Mouse (Mus musculus) neural tube, embryonic 14.5 days (tissue): ENCODE data around the gene Ercc4. TPM values are rescaled to one million over a fixed set of nuclear protein-coding genes. Genes with fewer than 3 reads are reported as not detected.
"Not testable (repeated sequence)": the region's sequence is repeated elsewhere in the genome, so short reads cannot be mapped to it uniquely, and the experiment has no call there.

ENCODE experiments used
- ATAC-seq: fragments of 200-750 bp; cut with Nextera tagmentation; 2 replicates; pipeline ENCODE4 v1.8.0; 2017; ENCODE audit warnings: low read depth, mild to moderate bottlenecking, moderate TSS enrichment, moderate library complexity
- H3K27ac ChIP-seq: fragments of 300-500 bp; sonication (generic); 2 replicates; pipeline ENCODE4 v1.5.1; 2014; ENCODE audit warnings: low read depth, mild to moderate bottlenecking, control low read depth, low read length, moderate library complexity, mixed read lengths
- H3K27me3 ChIP-seq: fragments of 300-500 bp; sonication (generic); 2 replicates; pipeline ENCODE4 v1.6.1; 2014; ENCODE audit warnings: low read length; ENCODE audit not compliant: control insufficient read depth, insufficient read depth
- H3K36me3 ChIP-seq: fragments of 300-500 bp; sonication (generic); 2 replicates; pipeline ENCODE4 v1.6.1; 2014; ENCODE audit warnings: low read length, mixed read lengths; ENCODE audit not compliant: control insufficient read depth, insufficient read depth
- H3K4me1 ChIP-seq: fragments of 300-500 bp; sonication (generic); 2 replicates; pipeline ENCODE4 v1.6.1; 2014; ENCODE audit warnings: low read length; ENCODE audit not compliant: control insufficient read depth, insufficient read depth
- H3K4me2 ChIP-seq: fragments of 300-500 bp; sonication (generic); 2 replicates; pipeline ENCODE4 v1.6.1; 2014; ENCODE audit warnings: mild to moderate bottlenecking, low read depth, low read length, control low read depth
- H3K4me3 ChIP-seq: fragments of 300-500 bp; sonication (generic); 2 replicates; pipeline ENCODE4 v1.5.1; 2014; ENCODE audit warnings: low read depth, low read length, control low read depth, mixed read lengths
- H3K9ac ChIP-seq: fragments of 300-500 bp; sonication (generic); replicated peaks from 2 replicates; pipeline ENCODE4 v1.6.1; 2014; ENCODE audit warnings: low read depth, mild to moderate bottlenecking, control low read depth, low read length, mixed read lengths
- H3K9me3 ChIP-seq: fragments of 300-500 bp; sonication (generic); 2 replicates; pipeline ENCODE4 v1.6.1; 2016; ENCODE audit warnings: low read length; ENCODE audit not compliant: control insufficient read depth
- WGBS: fragments of 180-500 bp; shearing (Covaris S2); extraction: QIAGEN DNeasy Blood & Tissue Kit; methylation state at CpG from one replicate; pipeline ENCODE4 v1.1.7; 2014; 5-methylcytosine and 5-hydroxymethylcytosine counted together
- polyA plus RNA-seq: library from polyadenylated mRNA; unstranded; fragments of >200 nt; fragmentation: Nextera tagmentation; extraction: Ambion mirVana; gene quantifications from 2 replicates; pipeline ENCODE4 v1.2.1, GENCODE M21; 2014

Gene Ercc4
- polyA plus RNA-seq: 18.6 and 18.8 TPM in 2 replicates

- 1% methylated on average over 53 of the region's 53 CpGs for WGBS
- Histone ChIP-seq H3K4me3 (peak within 1 kb of the TSS; percentile 59), H3K27me3 (no peaks in the 10 kb centered on the region), H3K9ac (peak within 1 kb of the TSS; percentile 76), H3K27ac (peak within 1 kb of the TSS; percentile 83), H3K9me3 (no peaks in the 10 kb centered on the region), H3K4me1 (peaks cover 5% of the 10 kb centered on the region; the same call in 1 of the 2 replicates), H3K36me3 (no peaks in the 10 kb centered on the region), H3K4me2 (peak within 1 kb of the TSS; percentile 76)
- peak; percentile 99 for ATAC-seq
Observed at GRCm38 (mm10) chr16:13109156-13109989, at the start of gene Ercc4. Gene Ercc4, plus strand, starts transcription at chr16:13109684.

GRCm38 (mm10) chr16:13061113-13061512 is 48.4 kb upstream of the Ercc4 start:
- H3K9me3 ChIP-seq: no peaks in the 10 kb centered on the region
- H3K4me2 ChIP-seq: no peak overlapping the region
- no peaks in the 10 kb centered on the region for H3K27me3 ChIP-seq
- ATAC-seq: no peak
- no peaks in the 10 kb centered on the region for H3K36me3 ChIP-seq
- WGBS: 37% methylated on average over 10 of the region's 10 CpGs
- H3K27ac ChIP-seq: no peak overlapping the region
- no peak overlapping the region for H3K4me3 ChIP-seq
- no peaks in the 10 kb centered on the region for H3K4me1 ChIP-seq
- no peak overlapping the region for H3K9ac ChIP-seq

GRCm38 (mm10) chr16:13074176-13074575 is 35.3 kb upstream of the Ercc4 start:
- ATAC-seq: no peak
- Histone ChIP-seq H3K4me2 (no peak overlapping the region), H3K9me3 (no peaks in the 10 kb centered on the region), H3K36me3 (no peaks in the 10 kb centered on the region), H3K27me3 (no peaks in the 10 kb centered on the region), H3K27ac (no peak overlapping the region), H3K4me1 (no peaks in the 10 kb centered on the region), H3K4me3 (no peak overlapping the region), H3K9ac (no peak overlapping the region)
- 85% methylated on average over 4 of the region's 4 CpGs for WGBS

GRCm38 (mm10) chr16:13080161-13080560 is 29.3 kb upstream of the Ercc4 start:
- no peak overlapping the region for H3K4me3 ChIP-seq
- no peaks in the 10 kb centered on the region for H3K36me3 ChIP-seq
- no peak overlapping the region for H3K9ac ChIP-seq
- no peaks in the 10 kb centered on the region for H3K9me3 ChIP-seq
- no peaks in the 10 kb centered on the region for H3K4me1 ChIP-seq
- no peak overlapping the region for H3K27ac ChIP-seq
- H3K27me3 ChIP-seq: no peaks in the 10 kb centered on the region
- H3K4me2 ChIP-seq: no peak overlapping the region
- 81% methylated on average over 6 of the region's 6 CpGs for WGBS
- no peak for ATAC-seq

- Histone ChIP-seq H3K9me3 (no peaks in the 10 kb centered on the region), H3K36me3 (no peaks in the 10 kb centered on the region), H3K4me1 (no peaks in the 10 kb centered on the region), H3K4me2 (no peak overlapping the region), H3K9ac (no peak overlapping the region), H3K27me3 (no peaks in the 10 kb centered on the region), H3K4me3 (no peak overlapping the region), H3K27ac (no peak overlapping the region)
- 63% methylated on average over 6 of the region's 6 CpGs for whole genome bisulfite sequencing
- no peak for ATAC-seq
Observed at GRCm38 (mm10) chr16:13083155-13083798, 26.2 kb upstream of the Ercc4 start.

- 92% methylated on average over 12 of the region's 12 CpGs for WGBS
- Histone ChIP-seq H3K27ac (no peak overlapping the region), H3K36me3 (no peaks in the 10 kb centered on the region), H3K9ac (no peak overlapping the region; the same call in 1 of the 2 replicates), H3K4me1 (peaks cover 5% of the 10 kb centered on the region; the same call in 1 of the 2 replicates), H3K4me3 (no peak overlapping the region), H3K27me3 (no peaks in the 10 kb centered on the region), H3K9me3 (no peaks in the 10 kb centered on the region), H3K4me2 (no peak overlapping the region)
- ATAC-seq: no peak
Observed at GRCm38 (mm10) chr16:13108356-13108755, 1.1 kb upstream of the Ercc4 start.

- under 1% methylated on average over 32 of the region's 32 CpGs for WGBS
- no peaks in the 10 kb centered on the region for H3K36me3 ChIP-seq
- no peaks in the 10 kb centered on the region for H3K27me3 ChIP-seq
- ATAC-seq: peak; percentile 82
- H3K4me1 ChIP-seq: peaks cover 5% of the 10 kb centered on the region; the same call in 1 of the 2 replicates
- H3K9me3 ChIP-seq: no peaks in the 10 kb centered on the region
- H3K27ac ChIP-seq: peak overlapping the region; percentile 83
- H3K4me3 ChIP-seq: peak overlapping the region; percentile 59
- peak overlapping the region; percentile 76 for H3K9ac ChIP-seq
- H3K4me2 ChIP-seq: peak overlapping the region; percentile 76
Observed at GRCm38 (mm10) chr16:13109990-13110595, 609 bp downstream of the Ercc4 start.

GRCm38 (mm10) chr16:13114821-13115220 is 5.3 kb downstream of the Ercc4 start:
- no peak overlapping the region for H3K4me2 ChIP-seq
- no peak overlapping the region for H3K27ac ChIP-seq
- no peaks in the 10 kb centered on the region for H3K36me3 ChIP-seq
- WGBS: 98% methylated on average over 2 of the region's 2 CpGs
- peaks cover 5% of the 10 kb centered on the region; the same call in 1 of the 2 replicates for H3K4me1 ChIP-seq
- no peaks in the 10 kb centered on the region for H3K27me3 ChIP-seq
- no peaks in the 10 kb centered on the region for H3K9me3 ChIP-seq
- ATAC-seq: no peak
- H3K4me3 ChIP-seq: no peak overlapping the region
- no peak overlapping the region for H3K9ac ChIP-seq

GRCm38 (mm10) chr16:13115466-13115865 is 6.0 kb downstream of the Ercc4 start:
- H3K27ac ChIP-seq, H3K36me3 ChIP-seq, H3K4me3 ChIP-seq, H3K4me2 ChIP-seq, H3K9ac ChIP-seq, H3K27me3 ChIP-seq, H3K4me1 ChIP-seq, H3K9me3 ChIP-seq, ATAC-seq: not testable (repeated sequence)
- WGBS: 86% methylated on average over 3 of the region's 3 CpGs
